Mouse (Mus musculus): ENCODE data around the gene Rock2.
"Not testable (repeated sequence)": the region's sequence is repeated elsewhere in the genome, so short reads cannot be mapped to it uniquely, and the experiment has no call there.

Gene Rock2

GRCm38 (mm10) chr12:17000628-17001027 is 105.9 kb downstream of the Rock2 start:
- DNase-seq (ENCODE audit: low spot score) = no peak

DNA sequence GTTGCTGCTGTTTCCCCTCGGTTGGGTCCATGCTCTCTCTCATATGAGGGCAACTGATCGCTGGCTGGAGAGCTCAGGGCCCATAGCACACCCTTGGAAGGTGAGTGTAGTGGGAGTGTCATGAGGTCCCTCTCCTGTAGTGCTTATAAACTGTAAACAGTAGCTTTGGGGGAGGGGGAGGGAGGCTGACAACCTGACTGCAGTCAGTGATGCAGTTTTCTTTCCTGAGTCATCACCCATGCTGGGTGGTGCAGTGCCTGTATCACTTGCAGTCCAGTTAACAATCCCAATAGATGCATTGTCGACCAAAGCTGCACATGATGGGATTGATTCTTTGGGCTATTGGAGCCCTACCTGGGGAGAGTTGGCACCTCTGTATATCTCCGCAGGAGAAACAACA is 106.5 kb downstream of the Rock2 start:
- no peak for DNase-seq (ENCODE audit: low spot score)

DNA sequence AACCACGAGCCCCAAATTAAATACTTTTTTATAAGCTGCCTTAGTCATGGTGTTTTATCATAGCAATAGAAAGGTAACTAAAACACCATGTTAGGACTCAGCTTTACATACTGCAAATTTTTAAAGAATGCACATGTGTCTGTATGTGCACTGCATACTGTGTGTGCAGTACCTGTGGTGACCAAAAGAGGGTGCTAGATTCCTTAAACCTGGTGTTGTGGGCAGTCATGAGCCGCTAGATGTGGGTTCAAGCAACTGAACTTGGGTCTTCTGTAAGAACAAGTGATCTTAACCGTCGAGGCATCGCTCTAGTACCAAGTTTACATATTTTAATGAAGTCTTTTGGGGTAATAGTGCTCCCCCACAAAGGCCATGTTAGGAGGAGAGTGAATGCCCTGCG is 114.8 kb downstream of the Rock2 start:
- no peak for DNase-seq (ENCODE audit: low spot score)

GRCm38 (mm10) chr12:17011100-17011870 is 116.6 kb downstream of the Rock2 start, which contains the start of gene 2410004P03Rik:
2410004P03Rik (minus strand) TSS chr12:17011727.
- peak; percentile 77 for DNase-seq (ENCODE audit: low spot score)

DNA sequence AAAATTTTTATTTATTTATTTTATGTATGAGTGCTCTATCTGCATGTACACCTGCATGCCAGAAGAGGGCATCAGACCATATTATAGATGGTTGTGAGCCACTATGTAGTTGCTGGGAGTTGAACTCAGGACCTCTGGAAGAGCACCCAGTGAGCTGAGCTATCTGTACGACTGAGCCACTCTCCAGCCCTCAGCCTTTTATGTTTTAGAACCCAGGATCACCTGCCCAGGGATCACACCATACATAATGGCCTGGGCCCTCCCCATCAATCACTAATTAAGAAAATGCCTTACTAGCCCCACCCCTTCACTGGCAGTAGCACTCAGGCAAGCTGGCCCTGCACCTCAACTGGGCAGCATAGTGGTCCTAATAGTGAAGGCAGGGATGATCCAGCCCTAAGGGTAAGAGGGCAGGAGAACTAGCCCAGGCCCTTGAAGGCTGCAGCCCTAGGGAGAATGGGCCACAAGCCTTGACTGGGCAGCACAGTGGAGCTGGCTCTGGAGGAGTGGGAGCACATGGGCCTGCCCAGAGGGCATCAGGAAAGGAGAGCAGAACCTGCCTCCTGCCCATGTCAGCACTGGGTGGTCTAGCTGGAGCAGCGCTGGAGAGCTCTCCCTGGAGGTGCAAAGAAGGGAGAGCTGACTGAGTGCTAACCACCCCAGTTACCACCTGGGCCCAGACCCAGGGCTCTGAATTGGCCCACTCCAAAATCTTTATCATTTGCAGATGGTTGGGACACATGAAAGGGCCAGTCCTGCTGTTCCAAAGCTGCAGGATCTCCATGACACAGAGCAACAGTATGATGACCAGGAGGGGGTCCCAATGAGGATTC is 117.6 kb downstream of the Rock2 start:
- no peak for DNase-seq (ENCODE audit: low spot score)

DNA sequence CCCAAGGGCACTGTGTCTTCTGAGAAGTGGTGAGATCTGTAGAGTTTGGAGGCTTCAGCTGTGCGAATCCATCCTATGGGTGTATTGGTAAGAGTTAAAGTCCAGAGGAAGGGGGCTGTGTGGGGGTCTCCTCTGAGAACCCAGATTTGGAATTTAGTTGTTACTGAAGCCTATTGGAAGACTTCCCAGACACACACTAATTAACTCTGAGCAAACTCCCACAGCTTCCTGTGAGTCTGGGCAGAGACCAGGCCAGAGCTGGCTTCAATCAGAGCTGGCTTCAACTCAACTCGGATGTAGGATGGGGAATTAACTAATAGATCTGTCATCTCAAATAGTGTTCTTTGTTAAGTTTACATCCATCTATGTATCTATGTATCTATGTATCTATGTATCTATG is 121.0 kb downstream of the Rock2 start:
- peak; percentile 44 for DNase-seq (ENCODE audit: low spot score)

DNA sequence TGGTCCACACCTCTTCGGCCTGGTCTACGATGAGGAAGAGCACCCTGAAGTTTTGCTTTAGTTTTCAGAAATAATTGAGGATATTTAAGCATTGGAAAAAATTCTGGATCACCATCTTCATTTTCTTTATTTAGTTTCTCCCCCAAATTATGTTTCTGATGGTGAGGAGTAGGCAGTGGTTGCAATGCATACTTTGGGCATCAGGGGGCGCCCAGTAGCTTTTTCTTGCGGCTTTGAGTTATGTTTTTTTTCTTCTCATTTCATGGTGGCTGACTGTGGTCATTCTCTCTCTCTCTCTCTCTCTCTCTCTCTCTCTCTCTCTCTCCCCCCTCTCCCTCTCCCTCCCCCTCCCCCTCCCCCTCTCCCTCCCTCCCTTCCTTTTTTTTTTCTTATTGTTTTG is 123.8 kb downstream of the Rock2 start:
- DNase-seq (ENCODE audit: low spot score) = peak; percentile 70

DNA sequence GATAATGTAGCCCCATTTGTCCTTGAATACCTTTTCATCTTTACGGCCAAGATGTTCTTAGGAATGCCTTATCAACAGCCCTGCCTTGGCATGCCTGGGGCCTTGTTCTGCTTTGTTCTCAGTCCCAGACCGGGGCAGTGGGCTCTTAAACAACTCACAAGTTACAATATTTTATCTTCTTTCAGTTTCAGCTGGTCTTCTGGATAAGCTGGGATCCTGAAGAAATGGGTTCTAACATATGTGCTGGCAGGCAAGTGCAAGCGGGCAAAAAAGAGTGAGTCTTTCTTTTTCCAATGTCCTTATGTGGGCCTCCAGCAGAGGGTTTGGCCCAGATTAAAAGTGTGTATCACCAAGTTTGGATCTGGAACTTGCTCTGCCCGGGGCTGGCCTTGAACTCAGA is 126.4 kb downstream of the Rock2 start:
- not testable (repeated sequence) for DNase-seq (ENCODE audit: low spot score)

DNA sequence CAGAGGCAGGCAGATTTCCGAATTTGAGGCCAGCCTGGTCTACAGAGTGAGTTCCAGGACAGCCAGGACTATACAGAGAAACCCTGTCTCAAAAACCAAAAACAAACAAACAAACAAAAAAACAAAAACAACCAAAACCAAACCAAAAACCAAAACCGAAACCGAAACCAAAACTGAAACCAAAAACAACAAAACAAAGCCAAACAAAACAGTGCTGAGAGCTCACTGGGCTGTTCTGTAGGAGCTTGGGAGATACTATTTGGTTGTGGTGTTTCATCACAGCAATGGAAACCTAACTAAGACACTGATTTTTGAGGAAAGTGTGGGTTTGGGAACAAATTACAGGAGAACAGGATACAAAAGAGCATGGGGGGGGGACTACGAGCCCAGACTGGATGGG is 127.5 kb downstream of the Rock2 start:
- no peak for DNase-seq (ENCODE audit: low spot score)

- DNase-seq (ENCODE audit: low spot score) = no peak
Measured at GRCm38 (mm10) chr12:17024554-17025110, 129.9 kb downstream of the Rock2 start.

DNA sequence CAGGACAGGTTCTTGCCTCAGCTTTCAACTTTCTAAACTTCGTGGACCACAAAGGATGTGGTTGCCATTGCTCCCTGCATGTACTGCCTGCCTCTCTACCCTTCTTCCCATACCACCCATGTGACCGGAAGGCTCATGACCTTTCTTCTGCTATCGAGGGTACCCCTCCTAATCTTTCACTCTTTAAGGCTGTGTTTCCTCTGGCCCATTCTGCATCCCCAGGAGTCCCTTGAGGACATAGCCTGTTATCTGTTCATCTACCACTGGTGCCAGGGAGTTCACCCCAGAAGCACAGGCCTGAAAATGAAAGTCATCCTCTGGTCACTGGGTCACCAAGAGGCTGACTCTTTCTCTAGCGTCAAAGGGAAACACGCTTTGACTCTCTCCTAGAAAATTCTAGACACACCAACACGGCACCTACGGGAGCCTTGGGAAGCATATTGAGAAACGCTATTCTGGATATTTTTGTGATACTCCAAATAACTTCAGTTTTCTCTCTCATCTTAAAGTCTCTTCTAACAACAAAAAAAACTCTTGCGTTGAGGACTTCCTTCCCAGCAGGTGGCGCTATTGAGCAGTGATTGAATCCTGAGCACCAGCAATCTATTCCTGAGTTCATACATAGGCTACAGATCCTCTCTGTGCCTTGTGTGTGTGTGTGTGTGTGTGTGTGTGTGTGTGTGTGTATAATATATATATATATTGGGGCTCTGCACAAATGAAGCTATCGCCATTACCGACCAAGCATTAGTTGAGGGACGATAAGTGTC is 138.2 kb downstream of the Rock2 start:
- DNase-seq (ENCODE audit: low spot score) = peak; percentile 70

DNA sequence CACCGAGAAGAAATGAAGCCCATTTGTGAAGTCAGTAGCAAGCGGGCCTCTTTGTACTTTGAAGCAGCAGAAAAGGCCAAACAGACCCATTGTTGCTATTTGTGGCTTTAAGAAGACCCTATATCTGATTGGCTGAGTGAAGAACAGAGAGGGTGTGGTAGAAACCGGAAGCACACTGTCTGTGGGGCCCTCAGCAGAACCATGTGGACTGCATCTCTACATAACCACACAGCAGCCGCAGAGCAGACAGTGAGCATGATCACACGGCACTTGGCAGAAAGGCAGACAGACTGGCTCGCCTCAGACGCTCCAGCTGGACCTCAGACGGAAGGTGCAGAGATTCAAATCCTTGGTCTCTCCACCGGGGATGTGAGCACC is 138.8 kb downstream of the Rock2 start:
- no peak for DNase-seq (ENCODE audit: low spot score)

DNA sequence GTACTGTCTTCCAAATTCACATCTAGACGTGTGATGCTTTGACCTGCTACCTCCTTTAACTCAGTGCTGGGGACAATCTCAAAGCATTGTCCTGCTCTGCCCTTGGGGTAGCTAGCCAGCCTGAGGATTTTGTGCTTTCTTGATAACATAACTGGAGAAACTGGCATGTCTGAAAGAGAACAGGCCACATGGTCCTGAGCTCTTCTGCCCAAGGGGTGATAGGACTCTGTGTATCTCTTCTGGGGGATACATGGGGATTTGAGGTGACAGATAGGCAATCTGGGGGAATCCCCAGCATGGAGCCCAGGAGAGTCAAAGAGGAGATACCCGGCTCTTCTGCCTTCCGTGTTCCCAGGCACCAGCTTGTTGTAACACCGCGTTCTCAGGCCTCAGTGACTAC is 140.0 kb downstream of the Rock2 start:
- DNase-seq (ENCODE audit: low spot score) = no peak

DNA sequence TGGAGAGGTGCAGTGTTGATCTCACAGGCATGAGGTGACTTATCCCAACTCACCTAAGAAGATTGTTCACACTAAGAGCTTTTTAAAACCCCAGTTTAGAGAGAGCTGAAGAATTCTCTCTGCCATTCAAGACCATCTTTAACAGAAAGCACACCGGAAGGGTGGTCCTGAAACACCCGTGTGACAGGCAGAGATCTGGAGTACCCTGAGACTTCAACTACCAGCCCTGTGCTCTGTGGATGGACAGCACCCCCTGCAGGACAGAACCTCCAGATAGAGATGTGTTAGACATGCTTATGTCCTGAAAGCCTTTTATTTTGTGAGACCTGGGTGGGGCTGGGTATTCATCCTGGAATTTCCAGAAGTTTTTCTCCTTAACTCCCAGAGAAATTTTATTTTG is 140.4 kb downstream of the Rock2 start:
- DNase-seq (ENCODE audit: low spot score) = peak; percentile 48

GRCm38 (mm10) chr12:17036532-17036931 is 141.8 kb downstream of the Rock2 start:
- no peak for DNase-seq (ENCODE audit: low spot score)

DNA sequence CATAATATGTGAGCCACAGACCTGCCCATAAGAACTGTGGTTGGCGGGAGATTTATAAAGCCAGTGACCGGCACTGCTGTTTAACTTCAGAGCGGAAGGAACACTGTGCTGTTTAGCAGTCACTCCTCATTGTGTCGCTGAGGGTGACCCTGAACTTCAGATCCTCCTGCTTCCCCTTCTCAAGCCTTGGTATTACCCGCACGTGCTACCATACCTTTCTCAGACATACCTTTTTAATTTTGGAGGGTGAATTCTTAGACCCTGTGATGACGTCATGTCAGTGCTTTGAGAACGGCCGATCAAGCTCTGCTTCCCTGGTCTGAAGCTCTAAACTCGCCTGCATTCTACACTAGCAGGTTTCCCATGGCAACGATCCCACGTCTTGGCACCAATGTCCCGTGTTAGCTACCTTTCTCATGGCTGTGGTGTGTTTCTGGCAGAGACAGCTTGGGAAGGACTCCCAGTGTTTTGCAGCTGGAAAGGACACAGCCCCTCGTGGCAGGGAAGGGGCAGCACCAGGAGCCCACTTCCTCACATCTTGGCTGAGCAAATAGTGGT is 142.4 kb downstream of the Rock2 start:
- peak; percentile 63 for DNase-seq (ENCODE audit: low spot score)

All from layer of hippocampus, adult 11-12 months (tissue).